Mouse (Mus musculus) lung, postnatal 25 days (tissue): ENCODE data around the gene Kifc5b.
A peak's percentile ranks its signal among the peaks of the same experiment; 100 is the strongest.
"Not testable (repeated sequence)": the region's sequence is repeated elsewhere in the genome, so short reads cannot be mapped to it uniquely, and the experiment has no call there.

Experiments
- DNase-seq: peaks from one replicate; pipeline ENCODE4 v3.0.0; 2022; ENCODE audit warnings: low spot score

Gene Kifc5b

DNA sequence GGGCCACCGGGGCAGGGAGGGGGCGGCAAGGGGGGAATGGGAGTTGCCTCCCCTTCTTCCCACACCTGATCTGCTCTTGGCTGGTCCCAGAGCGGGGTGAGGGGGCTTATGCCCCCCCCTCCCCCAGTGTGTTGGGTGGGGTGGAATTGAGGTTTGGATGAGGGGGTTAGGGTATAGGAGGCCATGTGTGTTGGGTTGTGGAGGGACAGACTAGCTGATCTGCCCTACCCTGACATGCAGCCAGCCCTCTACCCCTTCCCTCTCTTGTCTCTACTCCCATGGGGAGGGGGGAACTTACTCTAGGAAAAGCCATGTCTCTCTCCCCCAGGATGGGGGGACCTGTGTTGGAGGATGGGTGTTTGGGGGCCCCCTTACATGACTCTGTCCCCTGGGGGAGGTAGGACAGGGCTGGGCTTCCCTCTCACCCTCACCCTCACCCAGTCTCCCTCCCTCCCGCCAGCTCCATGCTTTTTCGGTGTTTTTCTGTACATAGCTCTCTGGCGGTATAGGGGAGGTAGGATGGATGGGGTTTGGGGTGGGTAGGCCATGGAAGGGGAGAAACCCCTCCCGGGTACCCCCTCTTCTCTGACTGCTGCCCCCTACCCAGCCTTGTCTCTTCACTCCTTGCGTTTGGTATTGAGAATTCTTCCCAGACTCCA, 54.5 kb downstream of the Kifc5b start:
- DNase-seq: no peak

DNA sequence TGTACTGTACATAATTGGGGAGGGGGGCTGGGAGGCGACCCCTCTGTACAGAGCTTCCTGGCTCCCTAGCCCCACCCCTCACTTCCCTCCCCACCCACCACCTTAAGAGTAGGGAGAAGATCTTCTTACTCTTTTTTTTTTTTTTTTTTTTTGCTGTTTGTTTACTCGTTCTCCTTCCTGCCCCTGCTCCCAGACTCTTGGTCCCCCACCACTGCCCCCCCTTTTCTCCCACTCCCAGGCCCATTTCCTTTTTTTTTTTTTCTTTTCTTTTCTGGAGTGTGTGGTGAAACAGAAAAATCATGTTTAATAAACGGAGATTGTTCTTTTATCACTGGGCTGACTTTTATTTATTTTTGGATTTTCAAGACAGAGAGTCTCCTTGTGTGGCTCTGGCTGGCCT, 55.2 kb downstream of the Kifc5b start:
- no peak for DNase-seq

DNA sequence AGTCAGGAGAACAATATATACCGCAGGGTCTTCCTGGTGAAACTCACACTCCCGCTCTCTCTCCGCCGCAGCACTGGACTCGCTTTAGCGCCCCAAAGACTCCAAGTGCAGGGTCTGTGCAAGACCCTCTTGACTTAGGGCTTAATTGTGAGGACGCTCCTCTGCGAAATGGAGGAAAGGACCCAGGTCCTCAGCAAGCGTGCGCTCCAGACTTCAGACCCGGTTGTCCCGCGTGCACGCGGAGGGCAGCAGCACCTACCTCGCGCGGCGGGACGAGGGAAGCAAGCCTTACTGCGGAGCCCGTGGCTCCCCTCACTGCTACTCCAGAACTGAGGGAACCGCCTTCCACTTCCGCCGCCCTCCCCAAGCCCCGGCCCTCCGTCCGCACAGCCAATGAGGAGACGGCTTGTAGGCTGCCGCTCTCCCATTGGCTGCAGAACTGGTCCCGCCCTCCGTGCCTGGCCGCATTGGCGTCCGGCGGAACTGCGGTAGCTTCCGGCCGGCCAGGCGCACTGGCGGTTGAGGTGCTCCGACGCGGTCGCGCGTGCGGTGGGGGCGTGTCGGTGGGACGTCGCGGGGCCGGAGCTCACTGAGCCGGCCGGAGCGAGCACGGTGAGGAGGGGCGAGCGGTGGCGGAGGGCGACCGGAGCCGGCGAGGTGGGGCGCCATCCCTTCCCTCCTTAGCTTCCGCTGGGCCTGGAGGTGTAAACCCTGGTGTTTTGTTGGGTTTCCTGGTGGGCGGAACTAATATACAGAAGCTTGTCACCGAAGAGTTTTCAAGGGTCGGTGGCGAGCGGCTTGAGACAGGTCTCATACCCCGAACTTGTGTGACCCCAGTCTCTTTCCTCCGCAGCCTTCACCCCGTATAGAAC, 56.0 kb downstream of the Kifc5b start, which contains the start of gene Zbtb9:
Gene Zbtb9, plus strand, starts transcription at position 465 of the 872 bp plus-strand sequence.
- DNase-seq: peak; percentile 97

DNA sequence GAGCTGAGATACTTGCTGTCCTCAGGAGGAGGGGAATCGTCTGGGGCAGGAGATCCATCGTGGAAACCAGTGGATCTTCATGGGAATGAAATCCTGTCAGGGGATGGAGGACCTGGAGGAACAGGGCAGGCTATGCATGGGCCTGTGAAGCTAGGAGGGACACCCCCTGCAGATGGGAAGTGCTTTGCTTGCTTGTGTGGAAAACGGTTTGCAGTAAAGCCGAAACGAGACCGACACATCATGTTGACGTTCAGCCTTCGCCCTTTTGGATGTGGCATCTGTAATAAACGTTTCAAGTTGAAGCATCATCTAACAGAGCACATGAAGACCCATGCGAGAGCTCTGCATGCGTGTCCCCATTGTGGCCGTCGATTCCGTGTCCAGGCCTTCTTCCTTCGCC, 57.7 kb downstream of the Kifc5b start:
- DNase-seq: no peak

DNA sequence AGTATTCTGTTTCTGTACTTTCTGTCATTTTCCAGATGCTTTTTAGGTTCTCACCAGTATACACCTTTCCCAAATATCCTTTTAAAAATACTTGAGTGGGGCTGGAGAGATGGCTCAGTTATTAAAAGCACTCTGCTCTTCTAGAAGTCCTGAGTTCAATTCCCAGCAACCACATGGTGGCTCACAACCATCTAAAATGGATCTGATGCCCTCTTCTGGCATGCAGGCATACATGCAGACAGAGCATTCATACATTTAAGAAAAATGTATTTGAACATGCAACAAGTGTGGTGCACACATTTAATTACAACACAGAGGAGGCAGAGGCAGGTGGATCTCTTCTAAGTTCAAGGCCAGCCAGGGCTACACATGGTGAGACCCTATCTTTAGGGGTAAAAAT, 58.5 kb downstream of the Kifc5b start:
- DNase-seq: no peak

DNA sequence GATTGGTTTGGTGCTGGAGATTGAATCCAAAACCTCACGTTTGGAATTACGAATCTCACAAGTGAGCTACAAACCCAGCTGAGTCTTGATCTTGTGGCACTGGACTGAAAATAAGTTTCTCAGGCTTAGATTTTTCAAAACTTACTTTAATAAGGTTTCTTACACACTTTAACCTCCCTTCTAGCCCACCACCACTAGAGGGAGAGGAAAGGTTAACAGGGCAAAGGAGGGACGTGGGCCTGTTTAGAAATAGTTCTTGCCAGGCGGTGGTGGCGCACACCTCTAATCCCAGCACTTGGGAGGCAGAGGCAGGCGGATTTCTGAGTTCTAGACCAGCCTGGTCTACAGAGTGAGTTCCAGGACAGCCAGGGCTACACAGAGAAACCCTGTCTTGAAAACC, 60.5 kb downstream of the Kifc5b start:
- DNase-seq: not testable (repeated sequence)

DNA sequence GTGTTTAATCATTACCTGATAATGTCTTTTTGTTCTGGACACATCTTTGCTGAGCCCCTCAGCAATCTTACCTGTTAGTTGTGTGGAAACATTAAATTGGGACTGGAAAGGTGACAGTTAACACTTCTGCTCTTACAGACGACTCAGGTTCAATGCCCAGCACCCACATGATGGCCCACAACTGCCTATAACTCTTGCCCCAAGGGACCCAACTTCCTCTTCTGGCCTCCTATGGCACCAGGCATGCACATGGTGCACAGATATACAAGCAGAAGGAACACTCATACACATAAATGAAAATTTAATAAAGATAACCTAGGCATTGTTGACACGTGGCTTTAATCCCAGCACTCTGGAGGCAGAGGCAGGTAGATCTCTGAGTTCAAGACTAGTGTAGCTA, 62.5 kb downstream of the Kifc5b start:
- peak; percentile 23 for DNase-seq

DNA sequence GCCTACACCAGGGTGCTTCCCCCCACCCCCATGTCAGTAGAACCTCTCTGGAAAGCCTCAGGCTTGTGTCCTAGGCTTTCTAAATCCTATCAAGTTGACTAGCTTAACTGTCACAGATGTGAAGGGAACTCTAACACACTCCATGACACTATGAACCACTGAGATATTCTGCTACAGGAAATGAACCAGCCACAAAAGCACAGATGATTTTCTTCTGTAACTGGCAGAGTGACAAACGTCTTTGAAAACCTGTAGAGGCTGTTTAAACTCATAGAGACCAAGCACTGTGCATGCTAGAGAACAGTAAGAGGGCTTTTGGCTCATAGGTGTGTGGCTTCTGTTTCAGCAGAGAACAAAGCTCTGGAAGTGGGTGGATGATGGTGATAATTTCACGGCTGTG, 64.2 kb downstream of the Kifc5b start:
- DNase-seq: no peak
